Mouse (Mus musculus) intestine, postnatal 0 days (tissue): Measurements from ENCODE around the gene Gm20521. TPM values are rescaled to one million over a fixed set of nuclear protein-coding genes. Genes with fewer than 3 reads are reported as not detected.

Source experiments
- ATAC-seq: fragments of 200-750 bp; cut with Nextera tagmentation; 2 replicates; pipeline ENCODE4 v1.8.0; 2017; ENCODE audit warnings: mild to moderate bottlenecking, moderate TSS enrichment, moderate library complexity
- H3K27ac ChIP-seq: fragments of 300-500 bp; sonication (generic); 2 replicates; pipeline ENCODE4 v1.5.1; 2014; ENCODE audit warnings: mild to moderate bottlenecking, low read depth, low read length, moderate library complexity
- H3K27me3 ChIP-seq: fragments of 300-500 bp; sonication (generic); replicated peaks from 2 replicates; pipeline ENCODE4 v1.6.1; 2014; ENCODE audit warnings: low read length, mixed read lengths; ENCODE audit not compliant: control insufficient read depth, insufficient read depth
- H3K36me3 ChIP-seq: fragments of 300-500 bp; sonication (generic); 2 replicates; pipeline ENCODE4 v1.6.1; 2014; ENCODE audit warnings: mild to moderate bottlenecking, moderate library complexity; ENCODE audit not compliant: control insufficient read depth, insufficient read depth
- H3K4me1 ChIP-seq: fragments of 300-500 bp; sonication (generic); replicated peaks from 2 replicates; pipeline ENCODE4 v1.6.1; 2014; ENCODE audit warnings: antibody characterized with exemption, low read length, mixed read lengths; ENCODE audit not compliant: control insufficient read depth, insufficient read depth
- H3K4me2 ChIP-seq: fragments of 300-500 bp; sonication (generic); replicated peaks from 2 replicates; pipeline ENCODE4 v1.6.1; 2014; ENCODE audit warnings: low read depth, mild to moderate bottlenecking, moderate library complexity
- H3K4me3 ChIP-seq: fragments of 300-500 bp; sonication (generic); 2 replicates; pipeline ENCODE4 v1.5.1; 2014; ENCODE audit warnings: low read depth, low read length
- H3K9ac ChIP-seq: fragments of 300-500 bp; sonication (generic); 2 replicates; pipeline ENCODE4 v1.6.1; 2014; ENCODE audit warnings: mild to moderate bottlenecking, low read depth, low read length
- H3K9me3 ChIP-seq: fragments of 300-500 bp; sonication (generic); 2 replicates; pipeline ENCODE4 v1.6.1; 2016; ENCODE audit warnings: mixed run types; ENCODE audit not compliant: control insufficient read depth
- CTCF ChIP-seq: sonication (generic); IDR thresholded peaks from 2 replicates; pipeline ENCODE4 v1.5.1; 2016; ENCODE audit warnings: low read depth, mild to moderate bottlenecking, control low read depth, antibody characterized with exemption, moderate library complexity
- WGBS: fragments of 180-500 bp; shearing (Covaris S2); extraction: QIAGEN DNeasy Blood & Tissue Kit; methylation state at CpG from one replicate; pipeline ENCODE4 v1.1.7; 2014; 5-methylcytosine and 5-hydroxymethylcytosine counted together
- polyA plus RNA-seq: library from polyadenylated mRNA; unstranded; fragments of >200 nt; fragmentation: Nextera tagmentation; extraction: Ambion mirVana; gene quantifications from 2 replicates; pipeline ENCODE4 v1.2.1, GENCODE M21; 2015

Gene Gm20521
- polyA plus RNA-seq, 1 experiment from 2014 or later: 1.9 TPM

DNA sequence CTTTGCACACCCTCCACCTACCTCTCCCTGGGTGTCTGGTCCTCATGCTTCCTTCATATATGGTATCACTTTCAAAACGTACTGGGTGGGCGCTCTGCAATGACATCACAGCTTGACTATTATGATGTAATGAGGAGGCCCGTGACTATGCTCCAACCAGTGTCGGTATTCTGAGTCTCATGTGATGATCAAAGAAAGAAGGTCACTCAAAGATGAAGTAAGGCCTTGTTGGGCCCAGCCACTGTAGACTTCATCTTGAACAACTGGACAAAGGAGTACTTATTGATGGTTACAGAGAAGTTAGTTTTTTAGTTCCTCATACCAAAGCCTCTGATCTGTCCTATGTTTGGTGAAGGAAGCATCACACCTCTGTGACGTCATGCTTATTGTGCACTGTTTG, 12.4 kb upstream of the Gm20521 start, which contains the start of gene Homez:
TSS of gene Homez (minus strand) at position 101 of the 400 bp plus-strand sequence.
- no peaks in the 10 kb centered on the region for H3K27me3 ChIP-seq
- no peak within 1 kb of the TSS for H3K9ac ChIP-seq
- TF ChIP-seq CTCF: no peak
- WGBS: 82% methylated on average over 5 of the region's 5 CpGs
- no peak within 1 kb of the TSS for H3K4me2 ChIP-seq
- no peak within 1 kb of the TSS for H3K27ac ChIP-seq
- H3K4me1 ChIP-seq: 0 out of 2 replicates have a peak, but pooled peaks cover 4% of the 10 kb centered on the region
- no peaks in the 10 kb centered on the region for H3K36me3 ChIP-seq
- no peak within 1 kb of the TSS for H3K4me3 ChIP-seq
- ATAC-seq: no peak
- no peaks in the 10 kb centered on the region for H3K9me3 ChIP-seq

DNA sequence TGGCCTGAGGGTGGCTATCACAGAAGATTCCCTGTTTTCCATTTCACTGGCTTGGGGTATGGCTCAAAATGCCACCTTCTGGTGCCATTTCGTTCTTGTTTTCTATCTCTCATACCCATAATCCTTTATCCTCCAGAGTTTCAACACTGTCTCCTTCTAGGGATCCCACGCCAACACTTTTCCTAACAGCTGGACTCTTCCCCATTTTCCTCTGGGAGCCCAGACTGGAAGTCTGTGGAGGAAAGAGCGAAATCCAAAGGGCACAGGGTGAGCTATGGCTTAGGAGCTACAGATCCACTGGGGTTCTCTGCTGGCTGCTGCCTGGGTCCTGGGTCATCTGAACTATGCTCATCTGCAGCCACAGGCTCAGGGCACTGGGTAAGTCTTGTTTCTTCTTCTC, 9.1 kb upstream of the Gm20521 start:
- Histone ChIP-seq H3K27me3 (no peaks in the 10 kb centered on the region), H3K9me3 (no peaks in the 10 kb centered on the region), H3K36me3 (no peaks in the 10 kb centered on the region), H3K4me2 (0 out of 2 replicates have a peak overlapping the region, but pooled peaks have one; percentile 13), H3K4me1 (0 out of 2 replicates have a peak, but pooled peaks cover 4% of the 10 kb centered on the region), H3K4me3 (no peak overlapping the region), H3K9ac (no peak overlapping the region), H3K27ac (peak overlapping the region; percentile 66)
- no peak for TF ChIP-seq CTCF
- WGBS: 67% methylated on average over 3 of the region's 3 CpGs
- no peak for ATAC-seq

DNA sequence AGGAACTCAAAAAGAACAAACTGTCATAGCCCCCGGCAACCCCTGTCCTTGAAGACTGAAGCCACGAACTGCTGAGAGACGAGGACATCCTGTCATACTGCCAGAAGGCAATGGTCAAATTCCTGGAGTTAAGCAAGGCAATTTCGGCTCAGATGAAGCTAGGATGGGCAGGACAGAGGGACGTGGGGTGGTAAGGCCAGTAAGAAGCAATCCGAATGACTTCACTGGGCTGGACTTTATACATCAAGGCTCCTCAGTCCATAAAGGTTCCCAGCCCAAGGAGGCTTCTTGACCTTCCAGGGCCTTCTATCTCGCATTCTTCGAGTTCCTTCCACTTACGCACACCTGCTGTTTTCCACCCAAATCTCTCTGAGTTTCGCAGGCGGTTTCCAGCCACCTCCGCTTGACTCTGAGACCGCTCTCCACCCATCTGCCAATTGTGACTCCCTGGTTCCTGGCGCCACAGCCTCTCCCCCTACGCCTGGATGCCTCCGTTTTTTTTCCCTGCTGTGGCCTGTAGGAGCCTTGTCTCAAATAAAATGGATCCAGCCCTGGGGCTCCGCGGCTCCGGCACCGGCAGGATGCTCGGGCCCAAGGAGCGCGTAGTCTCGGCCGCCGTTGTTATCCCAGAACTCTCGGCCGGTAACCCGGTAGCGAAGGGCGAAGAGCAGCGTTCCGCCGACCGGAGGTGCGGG, 7.2 kb upstream of the Gm20521 start:
- no peaks in the 10 kb centered on the region for H3K27me3 ChIP-seq
- no peaks in the 10 kb centered on the region for H3K9me3 ChIP-seq
- peak overlapping the region; percentile 55 for H3K4me3 ChIP-seq
- no peak for TF ChIP-seq CTCF
- H3K36me3 ChIP-seq: no peaks in the 10 kb centered on the region
- peak; percentile 25 for ATAC-seq
- 3% methylated on average over 36 of the region's 36 CpGs for WGBS
- H3K4me1 ChIP-seq: 0 out of 2 replicates have a peak, but pooled peaks cover 4% of the 10 kb centered on the region
- H3K9ac ChIP-seq: peak overlapping the region; percentile 59
- H3K27ac ChIP-seq: peak overlapping the region; percentile 92
- peak overlapping the region; percentile 99 for H3K4me2 ChIP-seq

DNA sequence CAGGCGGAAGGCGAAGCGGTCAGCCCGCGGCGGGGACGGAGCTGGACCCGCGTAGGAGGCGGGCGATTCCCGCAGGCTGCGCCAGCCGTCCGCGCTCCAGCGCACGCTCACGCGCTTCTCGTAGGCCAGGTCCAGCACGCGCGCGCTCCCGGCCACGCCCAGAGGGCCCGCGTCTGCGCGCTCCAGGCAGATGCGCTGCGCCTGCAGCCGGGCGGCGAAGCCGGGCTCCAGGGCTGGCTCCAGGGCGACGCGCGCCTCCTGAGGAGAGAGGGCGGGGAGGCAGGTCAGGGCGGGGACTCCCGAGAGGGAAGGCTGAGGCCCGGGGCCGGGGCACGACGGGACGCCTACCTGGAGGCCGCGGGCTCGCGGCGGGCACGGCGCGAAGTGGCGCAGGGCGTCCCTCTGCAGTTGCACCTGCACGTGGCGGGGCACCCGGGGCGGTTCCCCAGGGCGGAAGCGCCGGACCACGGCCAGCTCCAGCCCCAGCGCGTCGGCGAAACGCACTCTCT, 6.6 kb upstream of the Gm20521 start:
- Histone ChIP-seq H3K9ac (peak overlapping the region; percentile 59), H3K4me1 (0 out of 2 replicates have a peak, but pooled peaks cover 4% of the 10 kb centered on the region), H3K27me3 (no peaks in the 10 kb centered on the region), H3K9me3 (no peaks in the 10 kb centered on the region), H3K27ac (peak overlapping the region; percentile 92), H3K4me2 (peak overlapping the region; percentile 99), H3K36me3 (no peaks in the 10 kb centered on the region), H3K4me3 (peak overlapping the region; percentile 55)
- peak; percentile 17 for TF ChIP-seq CTCF
- WGBS: under 1% methylated on average over 72 of the region's 72 CpGs
- ATAC-seq: peak; percentile 91

DNA sequence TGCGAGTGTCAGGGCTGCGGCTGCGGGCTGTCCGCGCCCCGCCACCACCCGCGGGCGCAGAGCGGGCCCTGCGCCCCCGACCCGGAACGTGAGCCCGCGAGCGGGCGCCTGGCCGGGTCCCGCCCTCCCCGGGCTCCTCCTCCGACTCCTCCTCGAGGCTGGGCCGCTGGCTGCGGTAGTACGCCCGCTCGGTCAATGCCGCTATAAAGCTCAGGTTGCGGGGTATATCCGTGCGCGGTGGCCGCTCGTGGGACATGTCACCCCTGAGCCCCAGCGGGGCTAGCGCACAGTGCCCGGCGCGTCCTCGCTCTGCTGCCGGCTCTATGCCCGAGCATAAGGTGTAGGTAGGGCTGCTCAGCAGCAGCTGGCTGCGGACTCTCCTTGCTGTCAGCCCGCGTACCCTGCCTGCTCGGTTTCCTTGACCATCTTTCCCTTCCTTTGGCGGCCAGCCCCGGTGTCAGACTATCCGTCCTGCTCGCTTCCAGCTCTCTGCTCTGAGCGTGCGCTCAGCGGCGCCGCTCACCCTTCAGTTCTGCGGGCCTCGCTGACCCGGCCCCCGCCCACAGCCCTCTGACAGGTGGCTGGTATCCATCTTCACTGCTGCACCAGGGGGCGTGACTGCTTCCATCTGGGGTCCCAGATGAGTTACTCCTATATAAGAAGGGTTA, 6.1 kb upstream of the Gm20521 start, which contains the start of gene Ppp1r3e:
TSS of gene Ppp1r3e (minus strand) at position 503 of the 668 bp plus-strand sequence.
- under 1% methylated on average over 43 of the region's 61 CpGs for WGBS
- peak; percentile 41; the same call in 1 of the 2 replicates for TF ChIP-seq CTCF
- peak; percentile 78 for ATAC-seq
- no peaks in the 10 kb centered on the region for H3K27me3 ChIP-seq
- peak within 1 kb of the TSS; percentile 59 for H3K9ac ChIP-seq
- peak within 1 kb of the TSS; percentile 55 for H3K4me3 ChIP-seq
- 0 out of 2 replicates have a peak, but pooled peaks cover 4% of the 10 kb centered on the region for H3K4me1 ChIP-seq
- H3K4me2 ChIP-seq: peak within 1 kb of the TSS; percentile 99
- no peaks in the 10 kb centered on the region for H3K36me3 ChIP-seq
- peak within 1 kb of the TSS; percentile 92 for H3K27ac ChIP-seq
- H3K9me3 ChIP-seq: no peaks in the 10 kb centered on the region
